Mouse (Mus musculus) kidney, postnatal 36 days (tissue): ENCODE data around the gene Nipsnap1.

Experiments
- DNase-seq, 2 experiments: peaks; one replicate each; pipeline ENCODE4 v3.0.0; 2021 to 2022; ENCODE audit warnings: mixed read lengths in 2 of 2

The Nipsnap1 gene

GRCm38 (mm10) chr11:4874551-4874950, 800 bp downstream of the Nipsnap1 start:
- peak; percentile 82 to 84 for DNase-seq

GRCm38 (mm10) chr11:4881087-4881486, 7.3 kb downstream of the Nipsnap1 start:
- DNase-seq = no peak

- DNase-seq = peak; percentile 89 to 93
Observed at GRCm38 (mm10) chr11:4882892-4883627, 9.3 kb downstream of the Nipsnap1 start.

DNA sequence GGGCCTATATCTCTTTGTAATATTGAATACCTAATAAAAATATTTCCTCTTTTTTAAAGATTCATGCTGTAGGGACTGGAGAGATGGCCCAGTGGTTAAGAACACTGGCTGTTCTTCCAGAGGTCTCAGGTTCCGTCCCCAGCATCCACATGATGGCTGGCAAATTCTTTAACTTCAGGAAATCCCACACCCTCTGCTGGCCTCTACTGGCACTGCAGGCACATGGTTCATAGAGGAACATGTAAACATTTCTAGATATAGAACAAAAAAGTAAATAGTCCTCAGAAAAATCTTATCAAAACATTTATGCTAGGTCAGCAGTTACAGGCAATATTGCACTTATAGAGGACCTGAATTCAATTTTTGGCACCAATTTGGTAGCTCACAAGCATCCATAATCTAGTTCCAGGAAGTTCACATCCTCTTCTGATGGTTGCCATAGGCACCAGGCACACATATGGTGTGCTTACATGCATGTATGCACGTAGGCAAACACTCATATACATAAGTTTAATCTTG, 11.7 kb downstream of the Nipsnap1 start:
- DNase-seq = peak; percentile 55 to 85

DNA sequence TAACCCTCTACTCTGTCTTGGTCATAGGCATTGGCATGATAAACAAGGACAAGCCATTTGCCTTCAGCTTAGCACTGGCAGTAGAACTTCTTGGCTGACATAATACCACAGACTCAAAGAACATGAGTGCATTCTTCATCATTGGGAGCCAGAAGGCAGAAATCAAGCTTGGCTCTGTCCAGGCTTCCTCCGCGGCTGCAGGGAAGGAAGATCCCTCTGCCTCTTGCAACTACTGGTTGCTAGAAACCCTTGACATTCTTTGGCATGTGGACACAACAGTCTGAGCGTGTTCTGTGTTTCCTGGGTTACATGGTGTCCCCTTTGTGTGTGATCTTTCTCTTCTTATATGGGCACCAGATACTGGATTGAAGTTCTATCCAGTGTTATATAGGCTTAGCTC, 13.2 kb downstream of the Nipsnap1 start:
- no peak for DNase-seq

DNA sequence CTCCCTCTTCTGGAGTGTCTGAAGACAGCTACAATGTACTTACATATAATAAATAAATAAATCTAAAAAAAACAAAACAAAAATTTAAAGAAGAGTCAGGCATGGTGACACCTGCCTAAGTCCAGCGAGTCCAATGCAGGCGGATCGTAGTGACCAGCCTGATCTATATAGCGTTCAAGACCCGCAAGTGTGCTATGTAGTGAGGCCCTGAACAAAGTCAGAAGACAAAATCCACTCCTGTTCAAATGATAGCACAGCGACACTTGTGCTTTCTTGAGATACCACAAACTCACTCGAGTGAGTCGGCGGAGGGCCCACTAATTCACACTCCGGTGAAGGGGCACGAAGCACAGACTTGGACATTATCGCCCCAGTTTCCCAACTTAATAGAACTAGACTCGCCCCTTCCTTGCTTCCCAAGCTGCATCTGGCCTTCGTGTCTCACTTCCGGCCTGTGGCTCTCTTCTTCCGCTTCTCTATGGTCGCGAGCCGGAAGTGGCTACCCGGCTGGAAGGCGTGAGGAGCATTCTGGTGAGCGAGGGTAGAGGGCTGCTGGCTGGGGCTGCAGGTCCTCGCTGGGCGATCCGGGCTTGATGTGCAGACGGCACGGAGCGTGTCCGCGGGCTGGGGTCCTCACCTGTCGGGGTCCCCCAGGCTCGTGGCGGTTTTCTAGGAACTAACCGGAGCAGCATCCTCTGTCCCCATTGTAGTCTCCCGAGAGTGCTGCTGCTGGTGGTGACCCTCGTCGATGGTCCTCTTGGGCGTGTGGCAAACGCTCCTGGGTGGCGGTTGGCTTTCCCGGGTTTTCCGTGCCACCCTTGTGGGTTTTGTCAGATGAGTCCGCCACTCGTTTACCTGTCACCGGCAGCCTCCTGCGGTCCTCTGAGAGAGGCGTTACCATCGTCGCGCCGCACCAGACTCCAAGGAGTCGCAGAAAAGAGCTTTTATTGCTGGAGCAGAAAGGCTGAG, 21.4 kb downstream of the Nipsnap1 start, which contains the start of gene Thoc5:
Gene Thoc5 (plus strand): TSS at position 473 of the 969 bp plus-strand sequence.
- peak; percentile 84 to 87 for DNase-seq

DNA sequence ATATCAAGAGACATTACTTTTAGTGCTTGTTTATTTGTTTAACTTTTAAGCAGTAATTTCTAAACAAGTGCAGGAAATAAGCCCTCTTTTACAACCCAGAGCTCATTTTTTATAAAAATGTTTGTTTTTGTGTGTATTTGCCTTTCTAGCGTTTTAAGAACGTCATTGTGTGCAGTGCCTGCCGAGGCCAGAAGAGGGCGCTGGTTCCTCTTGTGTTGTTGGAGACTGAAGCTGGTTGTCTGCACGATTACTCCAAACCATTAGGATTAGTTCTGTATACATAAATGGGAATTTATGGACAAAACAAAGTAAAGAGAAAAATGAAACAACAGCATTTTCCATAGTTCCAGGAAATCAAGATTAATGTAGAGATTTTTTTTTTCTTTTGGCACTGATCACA, 26.7 kb downstream of the Nipsnap1 start:
- peak in 1 of 2 experiments; percentile 58 for DNase-seq

DNA sequence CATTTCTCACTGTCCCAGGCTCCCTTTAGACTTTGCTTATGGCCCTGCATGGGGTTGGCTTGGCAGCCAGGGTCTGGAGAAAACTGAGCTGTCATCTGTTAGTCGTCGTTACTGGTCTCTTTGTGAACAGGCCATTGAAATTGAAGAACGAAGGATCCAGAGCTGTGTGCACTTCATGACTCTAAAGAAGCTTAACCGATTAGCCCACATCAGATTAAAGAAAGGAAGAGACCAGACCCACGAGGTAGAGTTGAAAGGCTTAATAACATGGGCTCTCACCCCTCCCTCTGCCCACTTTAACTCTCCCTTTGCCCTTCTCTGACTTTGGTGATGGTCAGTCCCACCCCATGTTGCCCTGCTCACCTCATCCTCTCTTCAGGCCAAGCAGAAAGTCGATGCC, 28.2 kb downstream of the Nipsnap1 start:
- no peak for DNase-seq

- DNase-seq = no peak
Observed at GRCm38 (mm10) chr11:4906231-4906630, 32.5 kb downstream of the Nipsnap1 start.

- DNase-seq = peak; percentile 70 to 85
Observed at GRCm38 (mm10) chr11:4916068-4916467, 42.3 kb downstream of the Nipsnap1 start.

- peak in 1 of 2 experiments; percentile 27 for DNase-seq
Observed at GRCm38 (mm10) chr11:4921281-4921680, 47.5 kb downstream of the Nipsnap1 start.

DNA sequence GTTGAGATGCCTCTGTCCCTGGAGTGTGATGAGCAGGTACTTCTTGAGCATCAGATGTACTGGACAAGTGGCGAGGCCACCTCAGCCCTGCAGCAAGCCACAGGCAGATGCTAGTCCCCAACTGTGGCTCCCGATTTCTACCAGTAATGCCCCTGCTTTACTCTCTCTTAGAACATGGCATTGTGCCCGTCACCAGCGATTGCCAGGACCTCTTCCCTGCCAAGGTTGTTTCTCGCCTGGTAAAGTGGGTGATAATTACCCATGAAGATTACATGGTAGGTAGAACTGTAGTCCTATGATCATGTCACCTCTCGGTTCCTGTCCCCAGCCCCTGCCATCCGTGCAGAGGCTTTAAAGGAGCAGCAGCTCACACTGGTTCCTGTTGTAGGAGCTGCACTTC, 48.0 kb downstream of the Nipsnap1 start:
- no peak for DNase-seq

- DNase-seq = no peak
Observed at GRCm38 (mm10) chr11:4927224-4927623, 53.5 kb downstream of the Nipsnap1 start.

DNA sequence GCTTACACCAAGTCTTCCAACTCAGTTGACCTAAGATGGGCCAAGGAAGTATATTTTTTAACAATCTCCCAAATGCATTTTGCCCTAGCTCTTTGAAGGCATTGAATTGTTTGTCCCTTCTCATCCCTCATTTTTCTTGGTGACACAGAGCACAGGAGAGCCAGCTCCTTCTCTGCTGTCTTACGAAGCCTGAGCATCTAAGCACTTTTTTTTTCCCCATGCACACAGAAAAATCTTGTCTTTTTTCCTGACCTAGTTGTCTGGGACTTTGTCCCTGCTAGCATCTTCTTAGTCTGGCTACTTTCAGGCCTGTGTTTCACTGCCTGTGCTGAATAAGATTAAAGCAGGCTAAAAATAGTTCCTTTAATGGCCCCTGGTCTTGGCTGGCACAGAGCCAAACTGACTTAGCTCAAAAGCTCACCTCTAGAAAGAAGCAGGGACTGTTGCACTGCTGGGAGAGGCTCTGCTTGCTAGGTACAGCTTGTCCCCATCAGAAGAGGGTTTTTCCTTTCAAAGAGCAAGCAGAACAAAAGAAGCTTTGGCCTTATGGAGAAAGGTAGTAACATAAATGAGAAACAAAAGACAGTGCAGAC, 57.4 kb downstream of the Nipsnap1 start:
- peak; percentile 87 to 88 for DNase-seq

GRCm38 (mm10) chr11:4936243-4936642, 62.5 kb downstream of the Nipsnap1 start:
- DNase-seq = no peak
